Mouse (Mus musculus): ENCODE data around the gene Slc7a8.

DNA sequence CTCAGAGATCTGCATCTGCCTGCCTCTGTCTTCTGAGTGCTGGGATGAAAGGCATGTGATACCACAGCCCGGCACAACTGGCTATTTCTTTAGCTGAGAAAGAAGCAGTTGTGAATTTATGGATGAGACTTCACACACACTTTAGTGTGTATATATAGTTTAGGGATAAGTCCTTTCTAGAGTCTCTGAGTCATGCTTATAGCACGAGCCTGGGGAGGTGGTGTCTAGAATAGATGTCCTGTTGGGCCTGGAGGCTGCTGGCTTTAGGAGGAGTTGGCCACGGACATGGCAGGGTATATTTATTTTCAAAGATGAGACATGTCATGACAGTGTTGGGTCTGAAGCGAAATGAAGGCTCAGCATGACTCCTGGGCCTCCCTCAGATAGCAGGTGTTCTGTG, 47.7 kb downstream of the Slc7a8 start:
- TF ChIP-seq POLR2A (IDR thresholded peaks at IDR 0.05; ENCODE audit: borderline replicate concordance, insufficient read depth, low read length) (no peak), CTCF (IDR thresholded peaks at IDR 0.05; ENCODE audit: borderline replicate concordance, insufficient read depth, low read depth, low read length) (no peak)

All from cerebellum, adult 2 months (tissue).